Mouse (Mus musculus) myocyte (in vitro differentiated cells): ENCODE measurements around the gene Sppl2b. TPM values are rescaled to one million over a fixed set of nuclear protein-coding genes. Genes with fewer than 3 reads are reported as not detected.
A peak's percentile ranks its signal among the peaks of the same experiment; 100 is the strongest.

Experiments used
- H3K27me3 ChIP-seq: one replicate; pipeline ENCODE4 v1.6.1; 2011; ENCODE audit not compliant: control insufficient read depth, insufficient read depth, insufficient read length
- H3K36me3 ChIP-seq: one replicate; pipeline ENCODE4 v1.6.1; 2011; ENCODE audit not compliant: control insufficient read depth, insufficient read depth
- H3K4me2 ChIP-seq: one replicate; pipeline ENCODE4 v1.6.1; 2011; ENCODE audit warnings: low read depth, control low read depth
- H3K4me3 ChIP-seq: one replicate; pipeline ENCODE4 v1.5.1; 2011; ENCODE audit warnings: mild to moderate bottlenecking, control low read depth, moderate library complexity
- H3K79me2 ChIP-seq: one replicate; pipeline ENCODE4 v1.6.1; 2011; ENCODE audit not compliant: control insufficient read depth, insufficient read depth
- H3ac ChIP-seq: one replicate; pipeline ENCODE4 v1.6.1; 2011; ENCODE audit not compliant: control insufficient read depth, insufficient read length
- CEBPB ChIP-seq: IDR thresholded peaks from 2 replicates; pipeline ENCODE4 v1.6.1; 2011; ENCODE audit warnings: mild to moderate bottlenecking, moderate library complexity; ENCODE audit not compliant: poor library complexity, insufficient read depth, severe bottlenecking
- E2F4 ChIP-seq: IDR thresholded peaks from one replicate; pipeline ENCODE4 v1.6.1; 2011; ENCODE audit warnings: mild to moderate bottlenecking, control low read depth, moderate library complexity; ENCODE audit not compliant: insufficient read depth
- MAX ChIP-seq: IDR thresholded peaks from one replicate; pipeline ENCODE4 v1.6.1; 2011; ENCODE audit warnings: low read depth, mild to moderate bottlenecking, control low read depth
- MYOD1 ChIP-seq, 3 experiments: IDR thresholded peaks; one replicate each; pipeline ENCODE4 v1.6.1; 2011; ENCODE audit warnings: control low read depth in 2 of 3, low read depth in 2 of 3, mild to moderate bottlenecking in 2 of 3, moderate library complexity in 1 of 3; ENCODE audit not compliant: insufficient read length in 2 of 3, control insufficient read depth in 1 of 3
- MYOG ChIP-seq, 3 experiments: IDR thresholded peaks; one replicate each; pipeline ENCODE4 v1.6.1; 2011; ENCODE audit warnings: control low read depth in 2 of 3, low read depth in 2 of 3, mild to moderate bottlenecking in 2 of 3; ENCODE audit not compliant: insufficient read length in 2 of 3, control insufficient read depth in 1 of 3, insufficient read depth in 1 of 3
- POLR2A ChIP-seq: IDR thresholded peaks from one replicate; pipeline ENCODE4 v1.6.1; 2011; ENCODE audit warnings: low read depth, mild to moderate bottlenecking, control low read depth, moderate library complexity; ENCODE audit not compliant: insufficient read length
- POLR2AphosphoS2 ChIP-seq: IDR thresholded peaks from one replicate; pipeline ENCODE4 v1.6.1; 2011; ENCODE audit warnings: low read depth, control low read depth; ENCODE audit not compliant: insufficient read length
- REST ChIP-seq: IDR thresholded peaks from one replicate; pipeline ENCODE4 v1.6.1; 2011; ENCODE audit warnings: mild to moderate bottlenecking, control low read depth, moderate library complexity; ENCODE audit not compliant: insufficient read depth, insufficient read length
- SRF ChIP-seq: IDR thresholded peaks from one replicate; pipeline ENCODE4 v1.6.1; 2011; ENCODE audit warnings: low read depth; ENCODE audit not compliant: control insufficient read depth, insufficient read length
- TCF12 ChIP-seq: IDR thresholded peaks from one replicate; pipeline ENCODE4 v1.6.1; 2011; ENCODE audit warnings: mild to moderate bottlenecking, control low read depth; ENCODE audit not compliant: poor library complexity, insufficient read depth, severe bottlenecking
- TCF3 ChIP-seq: IDR thresholded peaks from one replicate; pipeline ENCODE4 v1.6.1; 2011; ENCODE audit warnings: low read depth, control low read depth; ENCODE audit not compliant: insufficient read length
- USF1 ChIP-seq: IDR thresholded peaks from one replicate; pipeline ENCODE4 v1.6.1; 2011; ENCODE audit warnings: low read depth, mild to moderate bottlenecking, control low read depth, moderate library complexity
- polyA plus RNA-seq: library from polyadenylated mRNA; unstranded; fragments of >200 nt; fragmentation: generic; extraction: Trizol; gene quantifications from one replicate; pipeline ENCODE4 v1.2.1, GENCODE M21; 2012; ENCODE audit warnings: missing spikeins

Sppl2b gene
- polyA plus RNA-seq, 1 experiment = 31.0 TPM

DNA sequence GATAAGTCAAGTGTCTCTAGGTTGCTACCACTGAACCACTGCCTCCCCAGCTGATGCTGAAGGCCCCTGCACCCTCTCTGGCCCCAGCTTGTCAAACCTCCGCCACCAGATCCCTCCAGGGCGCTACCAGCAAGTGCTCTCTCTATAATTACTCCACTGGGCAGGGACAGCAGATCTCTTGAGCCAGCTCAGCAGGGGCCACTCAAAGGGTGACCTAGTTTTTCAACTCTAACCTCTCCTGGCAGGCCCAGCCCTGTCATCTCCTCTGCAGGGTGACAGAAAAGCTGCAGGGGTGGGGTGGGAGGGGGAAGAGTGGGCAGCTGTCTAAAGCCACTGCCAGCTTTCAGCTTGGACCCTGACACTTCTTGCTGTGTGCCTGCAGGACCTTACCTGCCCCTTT is 17.2 kb upstream of the Sppl2b start:
- Histone ChIP-seq H3K27me3 (peaks cover 10% of the 10 kb centered on the region), H3ac (no peak overlapping the region), H3K36me3 (no peaks in the 10 kb centered on the region), H3K4me3 (no peak overlapping the region), H3K79me2 (no peaks in the 10 kb centered on the region), H3K4me2 (no peak overlapping the region)
- TF ChIP-seq MAX (no peak), E2F4 (no peak), MYOG (IDR thresholded peaks at IDR 0.05; ENCODE audit: control insufficient read depth in 1 of 3, insufficient read depth in 1 of 3, insufficient read length in 2 of 3, low read depth in 2 of 3) (no peak), TCF12 (no peak), REST (no peak), POLR2AphosphoS2 (no peak), TCF3 (no peak), POLR2A (no peak), USF1 (no peak), MYOD1 (IDR thresholded peaks at IDR 0.05; ENCODE audit: control insufficient read depth in 1 of 3, insufficient read length in 2 of 3, low read depth in 2 of 3) (no peak), SRF (no peak), CEBPB (no peak)

DNA sequence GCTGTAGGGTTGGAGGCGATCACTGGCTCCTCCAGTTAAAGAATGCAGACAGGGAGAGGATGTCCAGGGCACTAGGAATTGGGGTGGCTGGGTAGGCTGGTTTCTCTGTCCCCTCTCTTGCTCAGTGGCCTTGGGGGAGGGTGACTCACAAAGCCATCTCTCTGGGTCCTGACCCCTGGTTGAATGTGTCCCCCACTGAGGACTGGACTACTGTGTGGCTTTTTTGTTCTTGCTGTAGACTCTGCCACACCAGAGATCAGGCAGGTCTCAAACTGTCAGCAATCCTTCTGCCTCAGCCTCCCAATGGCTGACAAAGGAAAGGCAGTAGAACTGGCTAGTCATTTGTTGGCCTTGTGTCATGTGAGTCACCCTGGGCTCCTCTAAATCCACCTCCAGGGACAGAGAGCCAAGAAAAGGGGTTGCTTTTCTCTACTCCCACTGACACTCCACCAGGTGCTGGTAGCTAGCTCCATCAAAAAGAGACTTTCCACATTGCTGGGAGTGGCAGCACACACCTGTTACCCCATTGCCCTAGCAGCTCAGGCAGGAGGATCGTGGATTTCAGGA is 16.6 kb upstream of the Sppl2b start:
- Histone ChIP-seq H3K79me2 (no peaks in the 10 kb centered on the region), H3K27me3 (peaks cover 16% of the 10 kb centered on the region), H3K4me2 (no peak overlapping the region), H3ac (no peak overlapping the region), H3K36me3 (no peaks in the 10 kb centered on the region), H3K4me3 (no peak overlapping the region)
- TF ChIP-seq MYOG (IDR thresholded peaks at IDR 0.05; ENCODE audit: control insufficient read depth in 1 of 3, insufficient read depth in 1 of 3, insufficient read length in 2 of 3, low read depth in 2 of 3) (no peak), MYOD1 (IDR thresholded peaks at IDR 0.05; ENCODE audit: control insufficient read depth in 1 of 3, insufficient read length in 2 of 3, low read depth in 2 of 3) (peak in 2 of 3 experiments; percentile 2 to 57)

DNA sequence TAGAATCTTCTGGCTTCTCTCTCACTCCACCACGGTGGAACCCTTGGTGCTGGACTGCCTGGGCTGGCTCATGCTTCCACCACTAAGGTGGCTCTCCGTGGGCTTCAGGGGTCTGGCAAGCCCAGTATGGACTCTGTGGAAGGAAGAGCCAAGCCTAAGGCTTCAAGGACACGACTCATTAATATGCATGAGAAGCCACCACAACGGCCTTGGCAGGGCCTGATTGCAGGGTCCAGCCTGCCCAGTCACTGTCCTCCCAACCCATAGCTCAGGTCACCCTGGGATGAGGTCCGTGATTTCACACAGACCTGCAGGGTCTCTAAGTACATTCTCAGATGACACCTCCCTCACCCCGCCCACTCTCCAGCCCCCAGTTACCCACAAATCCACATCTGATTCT is 15.2 kb upstream of the Sppl2b start:
- Histone ChIP-seq H3K79me2 (no peaks in the 10 kb centered on the region), H3ac (no peak overlapping the region), H3K4me2 (no peak overlapping the region), H3K4me3 (no peak overlapping the region), H3K36me3 (no peaks in the 10 kb centered on the region), H3K27me3 (peaks cover 31% of the 10 kb centered on the region)
- TF ChIP-seq MYOD1 (IDR thresholded peaks at IDR 0.05; ENCODE audit: control insufficient read depth in 1 of 3, insufficient read length in 2 of 3, low read depth in 2 of 3) = no peak
- no peak for TF ChIP-seq TCF3
- no peak for TF ChIP-seq CEBPB

DNA sequence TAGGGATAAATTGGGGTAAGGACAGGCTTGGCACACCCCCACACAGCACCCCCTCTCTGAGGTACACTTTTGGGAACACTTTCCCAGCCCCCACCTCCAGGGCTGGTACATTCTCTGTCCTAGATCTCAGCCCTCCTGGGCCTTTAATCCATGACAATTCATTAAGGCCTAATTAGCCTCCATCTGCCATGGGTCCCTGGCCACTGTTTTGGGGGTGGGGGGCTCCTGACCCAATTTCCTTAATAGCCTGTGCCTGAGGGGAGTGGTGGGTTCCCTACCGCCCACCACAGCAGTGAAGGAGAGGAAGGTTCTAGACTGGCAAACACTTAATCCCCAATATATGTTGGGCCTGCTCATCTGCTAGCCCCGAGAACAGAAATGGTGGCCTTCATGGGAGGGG is 13.4 kb upstream of the Sppl2b start:
- Histone ChIP-seq H3K27me3 (peaks cover 39% of the 10 kb centered on the region), H3K4me3 (no peak overlapping the region), H3K79me2 (no peaks in the 10 kb centered on the region), H3ac (no peak overlapping the region), H3K4me2 (no peak overlapping the region), H3K36me3 (no peaks in the 10 kb centered on the region)
- TF ChIP-seq TCF3 (no peak), MYOD1 (IDR thresholded peaks at IDR 0.05; ENCODE audit: control insufficient read depth in 1 of 3, insufficient read length in 2 of 3, low read depth in 2 of 3) (no peak), REST (no peak)

DNA sequence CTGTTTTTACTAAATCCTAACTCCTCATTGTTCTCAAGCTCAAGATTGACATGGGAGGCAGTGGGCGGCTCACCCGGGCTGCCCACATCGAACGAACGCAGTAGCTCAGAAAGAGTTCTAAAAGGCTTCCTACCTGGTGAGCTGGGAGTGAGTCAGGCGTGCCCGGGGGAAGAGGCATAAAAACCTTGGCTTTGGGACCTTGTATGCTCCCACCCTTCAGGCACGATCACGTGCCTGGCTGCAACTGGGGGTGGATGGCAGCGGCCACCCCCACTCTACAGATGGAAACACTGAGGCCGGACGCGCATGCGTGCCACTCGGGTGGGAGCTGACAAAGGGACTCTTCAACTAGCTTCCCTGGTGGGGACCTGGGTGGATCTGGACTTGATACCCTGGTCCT is 12.7 kb upstream of the Sppl2b start:
- H3K36me3 ChIP-seq = no peaks in the 10 kb centered on the region
- H3ac ChIP-seq = no peak overlapping the region
- no peak for TF ChIP-seq REST
- no peak for TF ChIP-seq MYOG (IDR thresholded peaks at IDR 0.05; ENCODE audit: control insufficient read depth in 1 of 3, insufficient read depth in 1 of 3, insufficient read length in 2 of 3, low read depth in 2 of 3)
- no peak for TF ChIP-seq SRF
- TF ChIP-seq TCF12 = no peak
- TF ChIP-seq TCF3 = no peak
- TF ChIP-seq MAX = no peak
- no peak for TF ChIP-seq POLR2A
- TF ChIP-seq USF1 = no peak
- TF ChIP-seq POLR2AphosphoS2 = no peak
- no peak for TF ChIP-seq E2F4
- no peak for TF ChIP-seq CEBPB
- no peak for TF ChIP-seq MYOD1 (IDR thresholded peaks at IDR 0.05; ENCODE audit: control insufficient read depth in 1 of 3, insufficient read length in 2 of 3, low read depth in 2 of 3)
- no peak overlapping the region for H3K4me3 ChIP-seq
- no peaks in the 10 kb centered on the region for H3K79me2 ChIP-seq
- peaks cover 39% of the 10 kb centered on the region for H3K27me3 ChIP-seq
- no peak overlapping the region for H3K4me2 ChIP-seq
